Mouse (Mus musculus) CH12.LX (cell line): ENCODE measurements around the gene Fam198b. TPM values are rescaled to one million over a fixed set of nuclear protein-coding genes. Genes with fewer than 3 reads are reported as not detected.

ENCODE experiments used
- DNase-seq: peaks from one replicate; pipeline ENCODE4 v3.0.0-alpha.2; 2013; ENCODE audit errors: extremely low read depth
- H3K27ac ChIP-seq: 2 replicates; pipeline ENCODE4 v1.5.1; 2012; ENCODE audit warnings: low read depth, mild to moderate bottlenecking, control low read depth, moderate library complexity; ENCODE audit not compliant: insufficient read depth
- H3K27me3 ChIP-seq: replicated peaks from 2 replicates; pipeline ENCODE3; 2012; ENCODE audit warnings: inconsistent platforms
- H3K36me3 ChIP-seq, 2 experiments: replicated peaks in 1 of 2; 2 replicates each; pipeline versions ENCODE3 to v1.6.1; 2012; ENCODE audit warnings: inconsistent platforms in 1 of 2, low read length in 1 of 2, mild to moderate bottlenecking in 1 of 2, mixed read lengths in 1 of 2, moderate library complexity in 1 of 2; ENCODE audit not compliant: control insufficient read depth in 1 of 2, insufficient read depth in 1 of 2
- H3K4me1 ChIP-seq, 2 experiments: 2 replicates each; pipeline ENCODE4 v1.6.1; 2012; ENCODE audit warnings: inconsistent platforms in 1 of 2, moderate library complexity in 1 of 2; ENCODE audit not compliant: insufficient read depth in 2 of 2, control insufficient read depth in 1 of 2
- H3K4me2 ChIP-seq: 2 replicates; pipeline ENCODE4 v1.6.1; 2012; ENCODE audit warnings: low read depth, mild to moderate bottlenecking, control low read depth; ENCODE audit not compliant: poor library complexity, insufficient read depth, severe bottlenecking
- H3K4me3 ChIP-seq, 3 experiments: fragments of 150-350 bp in 1 of 3; sonication (generic) in 1 of 3; replicated peaks in 1 of 3; 2 replicates each; pipeline versions ENCODE3 to v1.5.1; 2011 to 2012; ENCODE audit warnings: low read depth in 2 of 3, low read length in 2 of 3, mild to moderate bottlenecking in 2 of 3, moderate library complexity in 2 of 3, control low read depth in 1 of 3, improper control_type of control experiment in 1 of 3, inconsistent platforms in 1 of 3, mixed read lengths in 1 of 3; ENCODE audit not compliant: poor library complexity in 1 of 3
- H3K79me2 ChIP-seq: replicated peaks from 2 replicates; pipeline ENCODE4 v1.6.1; 2012; ENCODE audit warnings: mild to moderate bottlenecking, moderate library complexity; ENCODE audit not compliant: control insufficient read depth, poor library complexity, insufficient read depth, severe bottlenecking; ENCODE audit errors: extremely low read depth
- H3K9ac ChIP-seq: 2 replicates; pipeline ENCODE4 v1.6.1; 2012; ENCODE audit warnings: low read depth, mild to moderate bottlenecking, control low read depth, moderate library complexity; ENCODE audit not compliant: insufficient read depth
- H3K9me3 ChIP-seq: replicated peaks from 2 replicates; pipeline ENCODE3; 2012; ENCODE audit warnings: low read length, inconsistent platforms, mixed read lengths
- BHLHE40 ChIP-seq: IDR thresholded peaks from 2 replicates; pipeline ENCODE4 v1.6.1; 2011; ENCODE audit warnings: mild to moderate bottlenecking, low read depth, low read length, improper control_type of control experiment
- CHD1 ChIP-seq: IDR thresholded peaks from 2 replicates; pipeline ENCODE4 v1.6.1; 2012; ENCODE audit warnings: low read depth, low read length, improper control_type of control experiment, inconsistent platforms
- CTCF ChIP-seq, 2 experiments: IDR thresholded peaks in 1 of 2; conservative IDR thresholded peaks in 1 of 2; 2 replicates each; pipeline ENCODE4 v1.5.1; 2011 to 2012; ENCODE audit warnings: low read depth in 2 of 2, low read length in 2 of 2, improper control_type of control experiment in 1 of 2, inconsistent platforms in 1 of 2, mild to moderate bottlenecking in 1 of 2, moderate library complexity in 1 of 2
- ELF1 ChIP-seq: IDR thresholded peaks from 2 replicates; pipeline ENCODE4 v1.6.1; 2014; ENCODE audit warnings: low read depth, mild to moderate bottlenecking, inconsistent platforms, low read length, improper control_type of control experiment
- EP300 ChIP-seq: IDR thresholded peaks from 2 replicates; pipeline ENCODE4 v1.6.1; 2011; ENCODE audit warnings: low read length, improper control_type of control experiment
- GABPA ChIP-seq: IDR thresholded peaks from 2 replicates; pipeline ENCODE4 v1.6.1; 2012; ENCODE audit warnings: low read depth, low read length, improper control_type of control experiment, inconsistent platforms; ENCODE audit not compliant: insufficient replicate concordance
- HCFC1 ChIP-seq: IDR thresholded peaks from 2 replicates; pipeline ENCODE4 v1.6.1; 2012; ENCODE audit warnings: low read depth, mild to moderate bottlenecking, inconsistent platforms, low read length, improper control_type of control experiment
- IRF4 ChIP-seq: IDR thresholded peaks from 2 replicates; pipeline ENCODE4 v1.6.1; 2014; ENCODE audit warnings: low read depth, mild to moderate bottlenecking, inconsistent platforms, low read length, improper control_type of control experiment
- JUND ChIP-seq: conservative IDR thresholded peaks from 2 replicates; pipeline ENCODE4 v1.6.1; 2011; ENCODE audit warnings: low read depth, low read length, improper control_type of control experiment
- MAFK ChIP-seq: IDR thresholded peaks from 2 replicates; pipeline ENCODE4 v1.6.1; 2011; ENCODE audit warnings: low read length, improper control_type of control experiment; ENCODE audit not compliant: insufficient replicate concordance
- MAX ChIP-seq: IDR thresholded peaks from 2 replicates; pipeline ENCODE4 v1.6.1; 2011; ENCODE audit warnings: low read length, improper control_type of control experiment
- MAZ ChIP-seq: IDR thresholded peaks from 2 replicates; pipeline ENCODE4 v1.6.1; 2012; ENCODE audit warnings: low read depth, mild to moderate bottlenecking, inconsistent platforms, low read length, improper control_type of control experiment, moderate library complexity
- MYC ChIP-seq: IDR thresholded peaks from 2 replicates; pipeline ENCODE4 v1.6.1; 2011; ENCODE audit warnings: low read depth, mild to moderate bottlenecking, improper control_type of control experiment, low read length
- NELFE ChIP-seq: IDR thresholded peaks from 2 replicates; pipeline ENCODE4 v1.6.1; 2011; ENCODE audit warnings: low read depth, low read length, improper control_type of control experiment
- NRF1 ChIP-seq: IDR thresholded peaks from 2 replicates; pipeline ENCODE4 v1.6.1; 2014; ENCODE audit warnings: low read depth, mild to moderate bottlenecking, inconsistent platforms, low read length, improper control_type of control experiment, moderate library complexity
- POLR2A ChIP-seq: IDR thresholded peaks from 2 replicates; pipeline ENCODE4 v1.6.1; 2011; ENCODE audit warnings: low read depth, mild to moderate bottlenecking, improper control_type of control experiment, low read length
- POLR2AphosphoS2 ChIP-seq: IDR thresholded peaks from 2 replicates; pipeline ENCODE4 v1.6.1; 2011; ENCODE audit warnings: low read depth, low read length, improper control_type of control experiment
- RCOR1 ChIP-seq: conservative IDR thresholded peaks from 2 replicates; pipeline ENCODE4 v1.6.1; 2012; ENCODE audit warnings: low read depth, mild to moderate bottlenecking, inconsistent platforms, low read length, improper control_type of control experiment
- TCF12 ChIP-seq: IDR thresholded peaks from 2 replicates; pipeline ENCODE4 v1.6.1; 2014; ENCODE audit warnings: low read depth, mild to moderate bottlenecking, inconsistent platforms, low read length, improper control_type of control experiment
- UBTF ChIP-seq: IDR thresholded peaks from 2 replicates; pipeline ENCODE4 v1.6.1; 2012; ENCODE audit warnings: low read depth, mild to moderate bottlenecking, inconsistent platforms, low read length, improper control_type of control experiment, moderate library complexity
- USF2 ChIP-seq: conservative IDR thresholded peaks from 2 replicates; pipeline ENCODE4 v1.6.1; 2011; ENCODE audit warnings: low read depth, low read length, improper control_type of control experiment
- ZKSCAN1 ChIP-seq: IDR thresholded peaks from 2 replicates; pipeline ENCODE4 v1.6.1; 2012; ENCODE audit warnings: low read depth, inconsistent platforms, low read length, improper control_type of control experiment, borderline replicate concordance
- ZMIZ1 ChIP-seq: IDR thresholded peaks from 2 replicates; pipeline ENCODE4 v1.6.1; 2012; ENCODE audit warnings: low read depth, mild to moderate bottlenecking, inconsistent platforms, low read length, improper control_type of control experiment
- dilution Hi-C: fragments of 300-500 bp; cut with MboI; formaldehyde crosslinking; loops from 2 replicates; pipeline ENCODE4 v1.14.3; 2020; ENCODE audit warnings: low sequenced_read_pairs; ENCODE audit not compliant: extremely low pct_unique_long_range_greater_than_20kb, extremely low pct_ligation_motif_present
- in situ Hi-C: fragments of 300-500 bp; cut with MboI; formaldehyde crosslinking; loops from 3 replicates; pipeline ENCODE4 v1.14.3; 2019; ENCODE audit warnings: low sequenced_read_pairs, low pct_ligation_motif_present, low pct_unique_long_range_greater_than_20kb, mixed read lengths
- polyA plus RNA-seq: library from polyadenylated mRNA; unstranded; fragments of >175 nt; gene quantifications from 2 replicates; pipeline ENCODE4 v1.2.1, GENCODE M21; 2012; ENCODE audit warnings: low read depth; ENCODE audit not compliant: insufficient read length
- total RNA-seq, 2 experiments: library from RNA; depleted of rRNA; stranded (reverse); fragments of 300-350 nt in 1 of 2; fragments of >200 nt in 1 of 2; gene quantifications; 2 replicates each; pipeline ENCODE4 v1.2.3; 2012 to 2014

The Fam198b gene
- total and polyA plus RNA-seq, 3 experiments = 1.2 to 8.5 (median 4.0) TPM

GRCm38 (mm10) chr3:79911166-79911565, 26.8 kb downstream of the Fam198b start:
- Histone ChIP-seq H3K4me1 (no peaks in the 10 kb centered on the region), H3K27ac (no peak overlapping the region), H3K9ac (no peak overlapping the region), H3K4me2 (no peak overlapping the region), H3K36me3 (peaks cover 0 to 25% of the 10 kb centered on the region in 2 experiments), H3K79me2 (no peaks in the 10 kb centered on the region), H3K4me3 (no peak overlapping the region), H3K9me3 (no peaks in the 10 kb centered on the region)
- dilution Hi-C loops (no loop called here), in situ Hi-C loops (no loop called here)
- TF ChIP-seq EP300 = no peak
- TF ChIP-seq, all 38 proteins: peak for 0
- DNase-seq = no peak
- H3K27me3 ChIP-seq = no peaks in the 10 kb centered on the region

- no peaks in the 10 kb centered on the region for H3K4me1 ChIP-seq
- dilution Hi-C loops (no loop called here), in situ Hi-C loops (no loop called here)
- H3K9ac ChIP-seq = no peak overlapping the region
- H3K4me2 ChIP-seq = no peak overlapping the region
- no peak for DNase-seq
- H3K27me3 ChIP-seq = no peaks in the 10 kb centered on the region
- H3K27ac ChIP-seq = no peak overlapping the region
- TF ChIP-seq UBTF = no peak
- no peak for TF ChIP-seq BHLHE40
- no peak for TF ChIP-seq MAFK
- no peak for TF ChIP-seq IRF4
- no peak for TF ChIP-seq ZKSCAN1
- TF ChIP-seq RCOR1 = no peak
- TF ChIP-seq MYC = no peak
- TF ChIP-seq NELFE = no peak
- no peak for TF ChIP-seq ZMIZ1
- TF ChIP-seq USF2 = no peak
- no peak for TF ChIP-seq CHD1
- no peak for TF ChIP-seq CTCF (conservative IDR thresholded peaks at IDR 0.05 in 1 of 2, IDR thresholded peaks at IDR 0.05 in 1 of 2; ENCODE audit: low read depth in 2 of 2, low read length in 2 of 2)
- TF ChIP-seq HCFC1 = no peak
- no peak for TF ChIP-seq GABPA
- no peaks in the 10 kb centered on the region for H3K9me3 ChIP-seq
- H3K79me2 ChIP-seq = no peaks in the 10 kb centered on the region
- H3K36me3 ChIP-seq = peaks cover 0 to 29% of the 10 kb centered on the region in 2 experiments
- H3K4me3 ChIP-seq = no peak overlapping the region
Measured at GRCm38 (mm10) chr3:79914012-79914411, 29.7 kb downstream of the Fam198b start.

GRCm38 (mm10) chr3:79916185-79916584, 31.9 kb downstream of the Fam198b start:
- TF ChIP-seq CTCF (conservative IDR thresholded peaks at IDR 0.05 in 1 of 2, IDR thresholded peaks at IDR 0.05 in 1 of 2; ENCODE audit: low read depth in 2 of 2, low read length in 2 of 2) (no peak), NRF1 (no peak), MAFK (no peak), ELF1 (no peak), MAZ (no peak), JUND (no peak), POLR2AphosphoS2 (no peak), GABPA (no peak), ZKSCAN1 (no peak), IRF4 (no peak), NELFE (no peak), ZMIZ1 (no peak), MYC (no peak), TCF12 (no peak), UBTF (no peak), EP300 (no peak), USF2 (no peak), MAX (no peak), POLR2A (no peak)
- Histone ChIP-seq H3K36me3 (peaks cover 0 to 15% of the 10 kb centered on the region in 2 experiments), H3K79me2 (no peaks in the 10 kb centered on the region), H3K27ac (no peak overlapping the region), H3K4me3 (no peak overlapping the region), H3K4me1 (no peaks in the 10 kb centered on the region), H3K27me3 (no peaks in the 10 kb centered on the region), H3K9ac (no peak overlapping the region), H3K9me3 (no peaks in the 10 kb centered on the region), H3K4me2 (no peak overlapping the region)
- dilution Hi-C loops (no loop called here), in situ Hi-C loops (no loop called here)
- no peak for DNase-seq
